Mouse (Mus musculus) hematopoietic stem cell, adult 5-6 weeks (primary cell): Measurements from ENCODE around the gene Hpdl. TPM values are rescaled to one million over a fixed set of nuclear protein-coding genes. Genes with fewer than 3 reads are reported as not detected.

ENCODE experiments used
- ATAC-seq, 2 experiments: fragments of 125-278 bp in 1 of 2; replicated peaks in 1 of 2; 2 replicates each; pipeline ENCODE4 v1.8.0; 2016 to 2017; ENCODE audit warnings: inconsistent platforms in 2 of 2, mild to moderate bottlenecking in 2 of 2, moderate number of reproducible peaks in 2 of 2, low read depth in 1 of 2, moderate TSS enrichment in 1 of 2; ENCODE audit not compliant: low FRiP score in 2 of 2, poor library complexity in 2 of 2, severe bottlenecking in 2 of 2, insufficient read depth in 1 of 2, low TSS enrichment in 1 of 2
- total RNA-seq: library from RNA; stranded (forward); fragments of 172-1452, 232-1000 nt; gene quantifications from 2 replicates; pipeline ENCODE4 v1.2.3, GENCODE M21; 2017

Hpdl gene
- total RNA-seq, 1 experiment from 2014 or later = 0.10 TPM

GRCm38 (mm10) chr4:116815276-116815675 lies 6.2 kb downstream of the Hpdl start:
- no peak for ATAC-seq

- ATAC-seq = no peak
Measured at GRCm38 (mm10) chr4:116811012-116811411, 10.5 kb downstream of the Hpdl start.

GRCm38 (mm10) chr4:116807197-116808129 lies 14.0 kb downstream of the Hpdl start, which contains the start of the genes Toe1 and Mutyh:
Gene Toe1, minus strand, starts transcription at chr4:116807640.
Gene Mutyh, plus strand, starts transcription at chr4:116807723.
- ATAC-seq = peak; percentile 98 to 100

- peak; percentile 59 to 60; a peak in 3 of 4 replicates for ATAC-seq
Measured at GRCm38 (mm10) chr4:116799901-116800300, 21.6 kb downstream of the Hpdl start.

GRCm38 (mm10) chr4:116796442-116797110 lies 24.9 kb downstream of the Hpdl start:
- ATAC-seq = no peak

- no peak for ATAC-seq
Measured at GRCm38 (mm10) chr4:116794273-116794672, 27.2 kb downstream of the Hpdl start.

GRCm38 (mm10) chr4:116792453-116792852 lies 29.1 kb downstream of the Hpdl start:
- ATAC-seq = no peak

- ATAC-seq = peak; percentile 78 to 83
Measured at GRCm38 (mm10) chr4:116788956-116789355, 32.6 kb downstream of the Hpdl start.

GRCm38 (mm10) chr4:116787985-116788760 lies 33.3 kb downstream of the Hpdl start:
- peak; percentile 67 to 80 for ATAC-seq

- no peak for ATAC-seq
Measured at GRCm38 (mm10) chr4:116786587-116786986, 34.9 kb downstream of the Hpdl start.

GRCm38 (mm10) chr4:116782171-116782570 lies 39.3 kb downstream of the Hpdl start:
- no peak for ATAC-seq

GRCm38 (mm10) chr4:116781366-116781765 lies 40.1 kb downstream of the Hpdl start:
- ATAC-seq = no peak

GRCm38 (mm10) chr4:116780541-116780940 lies 41.0 kb downstream of the Hpdl start:
- ATAC-seq = no peak

- ATAC-seq = no peak
Measured at GRCm38 (mm10) chr4:116777079-116777478, 44.4 kb downstream of the Hpdl start.

GRCm38 (mm10) chr4:116776391-116776790 lies 45.1 kb downstream of the Hpdl start:
- ATAC-seq = no peak
